In genomic region chr5:91818195-91818594, GRCm38 (mm10) we compare ENCODE assay signal across 19 mouse cellular contexts.
DNase-seq lines count a peak whose midpoint lies in the region; ATAC-seq lines count a peak whose summit lies in the region.
"Had no signal": no experiment of that assay in that cellular context is flagged by ENCODE, and none has a peak within 500 bp of the region (broad histone marks: within the 10 kb centered on the region; RNA-seq: fewer than 3 reads in every experiment).

No protein-coding gene starts in this region.

- no peaks in the 10 kb centered on the region for H3K36me3 ChIP-seq in hindbrain, embryonic 13.5 days
- no peaks in the 10 kb centered on the region for H3K36me3 ChIP-seq in hindbrain, embryonic 10.5 days
- H3K36me3 ChIP-seq in forebrain, embryonic 13.5 days (ENCODE audit: poor library complexity, severe bottlenecking) = no peaks in the 10 kb centered on the region
- H3K36me3 ChIP-seq in midbrain, embryonic 10.5 days = no peaks in the 10 kb centered on the region
- H3K36me3 ChIP-seq: heart, embryonic 12.5 days; neural tube, embryonic 12.5 days had no signal

- no peak for DNase-seq in hindbrain, embryonic 10.5 days (ENCODE audit: low spot score)
- DNase-seq in midbrain, embryonic 10.5 days (ENCODE audit: low spot score) = no peak
- peak; percentile 14 for DNase-seq in retina, embryonic 14.5 days (ENCODE audit: low spot score)
- DNase-seq in kidney, adult 11 months = no peak
- no peak for DNase-seq in natural killer cell, adult 2 months (ENCODE audit: low spot score in 2 of 2)
- DNase-seq: gastrocnemius, postnatal 36 days; heart, postnatal 36 days; liver; lung, adult 18-20 months; lung, postnatal 36 days; thymus, postnatal 4 days had no signal

- no peaks in the 10 kb centered on the region for H3K4me1 ChIP-seq in hindbrain, embryonic 13.5 days (replicated peaks)
- no peaks in the 10 kb centered on the region for H3K4me1 ChIP-seq in hindbrain, embryonic 10.5 days (replicated peaks)
- H3K4me1 ChIP-seq in forebrain, embryonic 13.5 days = peaks cover 11% of the 10 kb centered on the region
- peaks cover 14% of the 10 kb centered on the region for H3K4me1 ChIP-seq in midbrain, embryonic 10.5 days
- H3K4me1 ChIP-seq: heart, embryonic 12.5 days; neural tube, embryonic 12.5 days had no signal

- no peak overlapping the region for H3K4me3 ChIP-seq in hindbrain, embryonic 13.5 days
- H3K4me3 ChIP-seq in hindbrain, embryonic 10.5 days = no peak overlapping the region
- H3K4me3 ChIP-seq in forebrain, embryonic 13.5 days = no peak overlapping the region
- H3K4me3 ChIP-seq in midbrain, embryonic 10.5 days = no peak overlapping the region
- H3K4me3 ChIP-seq: erythroblast, embryonic 14.5 days; heart, embryonic 12.5 days; layer of hippocampus, adult 2 months; neural tube, embryonic 12.5 days had no signal

- no peak overlapping the region for H3K4me2 ChIP-seq in hindbrain, embryonic 13.5 days
- H3K4me2 ChIP-seq in forebrain, embryonic 13.5 days = no peak overlapping the region; the same call in 1 of the 2 replicates
- H3K4me2 ChIP-seq: heart, embryonic 12.5 days; neural tube, embryonic 12.5 days had no signal

- WGBS in hindbrain, embryonic 13.5 days = 79% methylated on average over 11 of the region's 11 CpGs
- 89% methylated on average over 11 of the region's 11 CpGs for WGBS in hindbrain, embryonic 10.5 days
- WGBS in forebrain, embryonic 13.5 days = 57% methylated on average over 11 of the region's 11 CpGs
- 84% methylated on average over 11 of the region's 11 CpGs for WGBS in midbrain, embryonic 10.5 days

- no peaks in the 10 kb centered on the region for H3K27me3 ChIP-seq in hindbrain, embryonic 13.5 days
- H3K27me3 ChIP-seq in hindbrain, embryonic 10.5 days (ENCODE audit: insufficient read depth, poor library complexity, severe bottlenecking) = no peaks in the 10 kb centered on the region
- no peaks in the 10 kb centered on the region for H3K27me3 ChIP-seq in forebrain, embryonic 13.5 days
- H3K27me3 ChIP-seq in midbrain, embryonic 10.5 days (ENCODE audit: low read depth, poor library complexity, severe bottlenecking) = 0 out of 2 replicates have a peak, but pooled peaks cover 3% of the 10 kb centered on the region
- H3K27me3 ChIP-seq: heart, embryonic 12.5 days; neural tube, embryonic 12.5 days had no signal

- H3K9me3 ChIP-seq in hindbrain, embryonic 13.5 days = no peaks in the 10 kb centered on the region
- H3K9me3 ChIP-seq in hindbrain, embryonic 10.5 days = no peaks in the 10 kb centered on the region
- H3K9me3 ChIP-seq in forebrain, embryonic 13.5 days (replicated peaks) = no peaks in the 10 kb centered on the region
- H3K9me3 ChIP-seq in midbrain, embryonic 10.5 days (replicated peaks) = no peaks in the 10 kb centered on the region
- H3K9me3 ChIP-seq: heart, embryonic 12.5 days; neural tube, embryonic 12.5 days had no signal

- ATAC-seq in hindbrain, embryonic 13.5 days (ENCODE audit: low FRiP score) = no peak
- 0 out of 2 replicates have a peak, but pooled peaks have one; percentile 31 for ATAC-seq in forebrain, embryonic 13.5 days
- ATAC-seq: intestine, embryonic 16.5 days had no signal

- no peak overlapping the region for H3K9ac ChIP-seq in hindbrain, embryonic 13.5 days
- no peak overlapping the region for H3K9ac ChIP-seq in forebrain, embryonic 13.5 days
- H3K9ac ChIP-seq: heart, embryonic 12.5 days; neural tube, embryonic 12.5 days had no signal

- H3K27ac ChIP-seq in hindbrain, embryonic 13.5 days = peak overlapping the region; percentile 60; the same call in 1 of the 2 replicates
- no peak overlapping the region for H3K27ac ChIP-seq in hindbrain, embryonic 10.5 days
- no peak overlapping the region for H3K27ac ChIP-seq in forebrain, embryonic 13.5 days
- H3K27ac ChIP-seq in midbrain, embryonic 10.5 days (replicated peaks) = peak overlapping the region; percentile 24; the same call in 1 of the 2 replicates
- H3K27ac ChIP-seq: kidney, postnatal 0 days; layer of hippocampus, adult 2 months; neural tube, embryonic 12.5 days had no signal

Comparison
In these comparisons a context has a peak if more than half of its experiments do, and no peak if none do; other contexts are left out.
1. H3K27ac ChIP-seq: peak in hindbrain, embryonic 13.5 days (single experiment) and midbrain, embryonic 10.5 days (single experiment); none in hindbrain, embryonic 10.5 days (single experiment) and forebrain, embryonic 13.5 days (single experiment).